Mouse (Mus musculus) stomach, postnatal 0 days (tissue): ENCODE results near the gene Alkbh6.

Experiments used
- CTCF ChIP-seq: IDR thresholded peaks from 2 replicates; pipeline ENCODE4 v1.5.1; 2016; ENCODE audit warnings: antibody characterized with exemption, low read depth, mild to moderate bottlenecking, moderate library complexity
- EP300 ChIP-seq: optimal IDR thresholded peaks from 2 replicates; pipeline ENCODE3; 2016; ENCODE audit warnings: antibody characterized with exemption

DNA sequence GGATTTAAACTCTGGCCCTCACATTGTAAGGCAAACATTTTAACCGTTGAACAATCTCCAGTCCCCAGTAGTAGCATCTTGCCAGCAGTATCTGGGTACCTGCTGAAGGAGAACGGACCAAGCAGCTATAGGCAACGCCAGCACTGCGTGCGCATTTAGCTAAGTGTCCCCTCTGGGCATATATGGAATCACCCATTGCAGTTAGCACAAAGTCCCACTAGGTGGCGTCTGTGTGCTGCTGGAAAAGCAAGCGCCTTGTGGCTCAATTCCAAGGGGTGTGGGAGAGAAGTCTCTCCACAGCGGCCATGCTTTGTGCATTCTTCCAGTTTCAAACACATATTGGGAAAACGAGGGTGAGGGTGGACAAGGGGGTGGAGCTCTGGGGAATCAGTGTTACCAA lies 27.9 kb downstream of the Alkbh6 start:
- TF ChIP-seq CTCF: peak; percentile 97
- no peak for TF ChIP-seq EP300
